Mouse (Mus musculus): ENCODE results near the gene Akr1c6. TPM values are rescaled to one million over a fixed set of nuclear protein-coding genes. Genes with fewer than 3 reads are reported as not detected.
"Not testable (repeated sequence)": the region's sequence is repeated elsewhere in the genome, so short reads cannot be mapped to it uniquely, and the experiment has no call there.

Akr1c6 gene
- polyA plus RNA-seq (2012; ENCODE audit: insufficient read depth, insufficient read length, missing spikeins) = not detected in 2 replicates

DNA sequence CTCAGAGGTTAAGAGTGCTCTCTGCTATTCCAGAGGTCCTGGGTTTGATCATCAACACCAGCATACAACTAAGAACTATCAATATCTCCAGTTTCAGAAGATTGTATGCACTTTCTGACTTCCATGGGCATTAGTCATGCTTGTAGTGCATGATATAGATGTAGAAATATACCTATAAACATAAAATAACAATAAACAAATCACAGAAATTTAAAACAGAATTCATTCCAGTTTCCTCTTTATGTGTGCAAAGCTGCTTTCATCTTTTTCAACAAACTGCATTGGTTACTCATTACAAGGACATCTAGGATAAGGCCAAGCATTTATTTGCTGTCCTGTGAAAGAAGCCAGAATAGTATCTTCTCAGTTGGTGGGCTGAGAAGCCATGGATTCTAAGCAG, at the start of gene Akr1c6:
TSS of gene Akr1c6 (plus strand) at position 301 of the 400 bp plus-strand sequence.
- Histone ChIP-seq H3K4me1 (ENCODE audit: control insufficient read depth, insufficient read depth, insufficient read length, low read length) (no peaks in the 10 kb centered on the region), H3K4me3 (ENCODE audit: insufficient read depth, low read depth, low read length) (no peak within 1 kb of the TSS), H3K27ac (replicated peaks; ENCODE audit: low read depth, low read length) (no peak within 1 kb of the TSS)

DNA sequence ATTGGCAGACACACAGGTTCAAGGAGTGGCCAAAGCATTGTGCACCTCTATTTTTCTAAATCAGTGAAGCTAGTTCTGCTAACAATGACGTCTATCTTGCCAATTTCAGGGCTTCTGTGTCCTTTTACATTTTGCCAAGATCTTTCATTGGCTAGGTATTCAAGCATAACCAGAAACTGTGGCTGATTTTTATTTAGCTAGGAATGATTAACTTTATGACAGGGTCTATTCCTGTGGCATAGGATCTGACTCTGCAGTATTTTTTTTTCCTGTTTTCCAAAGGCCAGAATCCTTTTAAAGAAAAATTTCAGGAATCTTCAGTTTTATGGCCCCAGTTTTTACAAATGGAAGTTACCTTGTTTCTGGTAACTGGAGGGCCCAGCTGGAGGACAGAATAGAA, 49.2 kb upstream of the Akr1c6 start:
- Histone ChIP-seq H3K27ac (replicated peaks; ENCODE audit: low read depth, low read length) (no peak overlapping the region), H3K4me3 (ENCODE audit: insufficient read depth, low read depth, low read length) (no peak overlapping the region), H3K4me1 (ENCODE audit: control insufficient read depth, insufficient read depth, insufficient read length, low read length) (no peaks in the 10 kb centered on the region)

DNA sequence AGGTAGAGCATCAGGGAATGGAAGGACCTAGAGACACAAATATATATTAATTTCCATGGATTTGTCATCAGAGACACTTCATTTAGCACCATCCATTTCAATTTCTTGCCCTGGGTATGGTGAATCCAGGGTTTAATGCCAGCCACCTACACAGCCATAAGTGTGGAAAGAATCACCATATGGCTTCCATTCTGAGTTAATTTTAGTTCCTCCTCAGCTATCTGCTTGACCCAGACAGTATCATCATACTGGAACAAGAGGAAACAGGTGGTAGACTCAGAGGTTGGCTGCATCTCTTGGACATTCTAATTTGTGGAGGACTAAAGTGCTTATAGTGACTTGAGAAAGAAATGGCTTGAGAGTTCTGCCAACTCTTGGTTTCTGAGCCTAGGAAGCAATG, 48.6 kb upstream of the Akr1c6 start:
- no peak overlapping the region for H3K27ac ChIP-seq (replicated peaks; ENCODE audit: low read depth, low read length)
- H3K4me1 ChIP-seq (ENCODE audit: control insufficient read depth, insufficient read depth, insufficient read length, low read length) = no peaks in the 10 kb centered on the region

DNA sequence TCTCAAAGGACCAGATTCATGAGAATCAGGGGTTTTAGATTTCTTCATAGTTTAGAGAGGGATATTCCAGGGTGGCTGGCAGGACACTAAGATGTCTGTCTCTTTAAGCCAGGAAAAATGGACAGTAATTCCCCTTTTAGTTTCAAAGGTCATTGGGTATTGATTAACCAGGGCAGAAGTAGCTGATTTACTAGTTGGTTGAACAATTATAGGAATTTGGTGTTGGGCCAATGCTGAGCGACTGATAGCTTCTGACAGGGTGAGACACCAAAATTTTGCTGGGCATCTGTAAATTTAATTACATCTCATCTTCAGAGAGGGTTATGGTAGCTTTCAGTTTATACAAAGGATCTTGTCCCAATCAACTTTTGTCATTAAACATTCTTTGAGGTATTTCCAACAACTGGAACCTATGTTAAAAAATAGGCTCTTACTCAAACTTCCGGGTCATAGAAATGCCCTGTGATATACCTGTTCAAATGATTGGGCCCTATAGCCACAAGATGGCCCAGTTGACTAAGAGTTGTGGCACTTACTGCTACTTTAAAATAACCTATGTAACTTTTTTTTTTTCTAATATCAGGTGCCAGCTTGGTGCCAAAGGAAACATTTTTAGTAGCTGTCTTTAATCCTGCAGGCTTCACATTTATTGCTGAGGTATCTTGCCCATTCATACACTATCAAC, 45.2 kb upstream of the Akr1c6 start:
- H3K4me3 ChIP-seq (ENCODE audit: insufficient read depth, low read depth, low read length) = no peak overlapping the region
- H3K4me1 ChIP-seq (ENCODE audit: control insufficient read depth, insufficient read depth, insufficient read length, low read length) = no peaks in the 10 kb centered on the region
- H3K27ac ChIP-seq (replicated peaks; ENCODE audit: low read depth, low read length) = no peak overlapping the region

More for the DNA sequence above, 48.6 kb upstream of the Akr1c6 start:
- H3K4me3 ChIP-seq (ENCODE audit: insufficient read depth, low read depth, low read length) = no peak overlapping the region

DNA sequence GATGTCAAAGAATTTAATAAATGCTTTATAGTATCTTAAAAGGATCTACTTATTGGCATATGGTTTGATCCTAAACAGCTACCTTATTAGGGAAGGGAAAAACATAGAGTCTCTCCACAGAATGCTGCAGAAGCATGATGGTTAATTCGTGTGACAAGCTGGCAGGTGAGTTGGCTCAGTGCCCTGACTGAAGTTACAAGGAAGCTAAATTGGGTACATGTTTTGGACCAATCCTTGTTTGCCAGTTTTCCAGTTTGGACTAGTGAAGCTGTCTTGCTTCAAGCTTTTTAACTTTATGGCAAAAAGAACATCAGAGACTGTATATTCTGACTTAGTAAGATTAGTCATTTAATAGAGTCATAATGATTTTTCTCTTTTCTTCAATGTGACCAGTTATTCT, 33.7 kb upstream of the Akr1c6 start:
- H3K4me1 ChIP-seq (ENCODE audit: control insufficient read depth, insufficient read depth, insufficient read length, low read length); H3K4me3 ChIP-seq (ENCODE audit: insufficient read depth, low read depth, low read length); H3K27ac ChIP-seq (replicated peaks; ENCODE audit: low read depth, low read length): not testable (repeated sequence)

DNA sequence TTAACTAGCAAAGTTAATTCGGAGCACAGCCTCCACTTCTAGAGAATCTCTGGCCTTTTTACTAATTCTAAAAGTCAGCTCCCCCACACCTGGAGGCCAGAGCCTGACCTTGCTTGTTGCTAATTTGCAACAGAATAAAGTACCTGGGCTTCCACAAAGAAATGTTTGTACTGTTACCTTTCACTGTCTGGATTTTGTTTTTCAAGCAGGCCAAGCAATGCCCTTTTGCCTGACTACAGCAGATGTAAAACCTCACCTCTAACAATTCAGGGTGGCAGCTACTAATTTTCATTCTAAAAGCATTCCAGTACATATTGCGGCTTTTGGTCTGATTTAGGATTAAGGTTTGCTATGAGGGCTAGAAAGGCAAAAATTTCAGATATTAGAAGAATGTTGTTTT, 33.3 kb upstream of the Akr1c6 start:
- Histone ChIP-seq H3K27ac (replicated peaks; ENCODE audit: low read depth, low read length) (no peak overlapping the region), H3K4me3 (ENCODE audit: insufficient read depth, low read depth, low read length) (no peak overlapping the region)

DNA sequence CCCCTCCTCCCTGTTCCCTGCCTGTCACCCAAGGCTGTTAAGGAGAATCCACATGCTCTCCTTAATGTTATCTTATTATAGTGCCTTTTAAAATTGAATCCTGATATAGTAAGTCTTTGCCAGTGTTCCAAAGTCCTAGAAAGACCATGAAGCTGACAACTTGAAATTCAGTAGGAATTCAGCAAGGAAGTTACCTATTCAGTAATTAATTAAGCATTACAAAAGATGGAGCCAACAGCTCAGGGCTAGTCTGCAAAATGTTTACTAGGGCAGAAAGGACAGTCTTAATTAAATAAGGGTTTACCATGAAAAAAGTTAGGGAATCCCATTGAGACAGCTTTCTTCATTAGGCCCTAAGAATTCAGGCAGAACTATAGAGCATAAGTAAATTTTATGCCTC, 31.9 kb upstream of the Akr1c6 start:
- Histone ChIP-seq H3K27ac (replicated peaks; ENCODE audit: low read depth, low read length) (no peak overlapping the region), H3K4me1 (ENCODE audit: control insufficient read depth, insufficient read depth, insufficient read length, low read length) (no peaks in the 10 kb centered on the region), H3K4me3 (ENCODE audit: insufficient read depth, low read depth, low read length) (no peak overlapping the region)

More for the DNA sequence above, 33.3 kb upstream of the Akr1c6 start:
- no peaks in the 10 kb centered on the region for H3K4me1 ChIP-seq (ENCODE audit: control insufficient read depth, insufficient read depth, insufficient read length, low read length)

DNA sequence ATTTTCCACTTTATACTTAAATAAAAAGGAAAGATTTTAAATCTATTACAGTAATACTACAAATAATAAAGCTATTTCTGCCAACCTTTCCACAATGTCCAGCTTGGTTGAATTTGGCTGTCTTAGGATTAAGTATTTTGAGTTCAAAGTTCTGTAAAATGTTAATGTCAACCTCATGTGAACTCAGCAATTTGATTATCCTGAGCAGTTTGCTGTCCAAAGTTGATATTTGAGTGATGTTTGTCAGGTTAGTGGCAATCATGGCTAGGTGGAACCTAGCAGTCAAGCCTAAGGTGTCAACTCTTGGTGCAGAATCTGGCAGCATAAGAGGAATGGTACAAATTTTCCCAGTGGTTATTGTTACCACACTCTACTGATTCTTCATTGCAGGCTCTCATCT, 29.4 kb upstream of the Akr1c6 start:
- H3K4me1 ChIP-seq (ENCODE audit: control insufficient read depth, insufficient read depth, insufficient read length, low read length) = no peaks in the 10 kb centered on the region
- H3K27ac ChIP-seq (replicated peaks; ENCODE audit: low read depth, low read length) = no peak overlapping the region
- H3K4me3 ChIP-seq (ENCODE audit: insufficient read depth, low read depth, low read length) = no peak overlapping the region

DNA sequence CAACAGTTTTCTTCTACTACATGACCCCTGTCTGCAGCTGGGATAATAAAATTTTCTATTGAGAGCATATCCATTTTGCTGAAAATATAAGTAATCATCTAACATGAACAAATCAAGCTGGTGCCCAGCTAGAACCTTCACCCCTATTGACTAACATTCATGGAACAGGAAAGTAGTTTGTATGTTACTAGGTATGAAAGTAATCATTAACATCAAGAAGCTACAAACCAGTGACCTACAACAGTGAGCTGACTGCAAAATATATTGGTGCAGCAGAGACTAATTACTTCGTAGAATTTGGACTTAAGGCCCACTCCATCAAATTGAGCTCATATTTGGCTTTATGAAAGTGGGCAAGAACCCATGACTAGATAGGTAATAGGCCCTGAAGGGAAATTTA, 27.3 kb upstream of the Akr1c6 start:
- Histone ChIP-seq H3K4me3 (ENCODE audit: insufficient read depth, low read depth, low read length) (no peak overlapping the region), H3K4me1 (ENCODE audit: control insufficient read depth, insufficient read depth, insufficient read length, low read length) (no peaks in the 10 kb centered on the region), H3K27ac (replicated peaks; ENCODE audit: low read depth, low read length) (no peak overlapping the region)

DNA sequence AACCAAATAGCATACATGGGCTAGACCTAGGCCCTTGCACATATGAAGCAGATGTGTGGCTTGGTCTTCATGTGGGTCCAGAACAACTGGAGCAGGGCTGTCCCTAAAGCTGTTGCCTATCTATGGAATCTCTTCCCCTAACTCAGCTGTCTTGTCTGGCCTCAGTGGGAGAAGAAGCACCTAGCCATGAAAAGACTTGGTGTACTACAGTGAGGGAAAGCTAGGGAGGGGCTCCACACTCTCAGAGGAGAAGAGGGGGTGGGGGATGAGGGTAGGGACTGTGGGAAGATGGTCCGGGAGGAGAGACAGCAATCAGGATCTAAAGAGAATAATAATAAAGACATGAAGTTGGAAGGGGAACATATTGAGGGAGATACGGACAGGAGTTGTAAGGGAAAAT, 5.5 kb upstream of the Akr1c6 start:
- H3K4me1 ChIP-seq (ENCODE audit: control insufficient read depth, insufficient read depth, insufficient read length, low read length) = no peaks in the 10 kb centered on the region
- H3K27ac ChIP-seq (replicated peaks; ENCODE audit: low read depth, low read length) = no peak overlapping the region

DNA sequence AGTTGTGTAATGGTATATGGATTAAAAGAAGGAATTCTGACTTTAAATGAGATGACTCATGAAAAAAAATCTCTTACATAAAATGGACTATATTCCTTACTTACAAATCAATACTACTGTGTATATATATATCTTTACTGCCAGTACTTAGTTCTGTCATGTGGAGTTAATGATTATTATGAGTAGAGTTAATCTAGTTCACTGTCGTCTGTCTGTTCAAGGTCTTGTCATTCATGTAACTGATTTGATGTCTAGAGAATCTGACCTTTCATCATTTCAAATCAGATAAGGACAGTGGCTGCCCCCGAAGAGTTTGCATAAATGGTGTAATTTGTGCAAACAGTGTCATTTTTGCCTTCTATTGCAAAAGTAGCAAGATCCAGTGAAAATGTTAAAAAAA, 5.1 kb upstream of the Akr1c6 start:
- Histone ChIP-seq H3K4me3 (ENCODE audit: insufficient read depth, low read depth, low read length) (no peak overlapping the region), H3K4me1 (ENCODE audit: control insufficient read depth, insufficient read depth, insufficient read length, low read length) (no peaks in the 10 kb centered on the region), H3K27ac (replicated peaks; ENCODE audit: low read depth, low read length) (no peak overlapping the region)

More for the DNA sequence above, 5.5 kb upstream of the Akr1c6 start:
- H3K4me3 ChIP-seq (ENCODE audit: insufficient read depth, low read depth, low read length) = no peak overlapping the region

DNA sequence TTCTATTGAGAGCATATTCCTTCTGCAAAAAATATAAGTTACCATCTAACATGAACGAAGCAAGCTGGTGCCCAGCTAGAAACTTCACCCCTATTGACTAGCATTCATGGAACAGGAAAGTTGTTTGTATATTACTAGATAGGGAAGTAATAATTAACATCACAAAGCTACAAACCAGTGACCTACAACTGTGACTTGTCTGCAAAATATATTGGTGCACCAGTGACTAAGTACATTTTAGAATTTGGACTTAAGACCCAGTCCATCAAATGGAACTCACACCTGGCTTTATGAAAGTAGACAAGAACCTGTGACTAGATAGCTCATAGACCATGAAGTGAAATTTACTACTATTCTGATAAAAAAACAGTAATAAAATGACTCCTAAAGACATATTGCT, 3.0 kb upstream of the Akr1c6 start:
- H3K4me1 ChIP-seq (ENCODE audit: control insufficient read depth, insufficient read depth, insufficient read length, low read length) = no peaks in the 10 kb centered on the region
- H3K4me3 ChIP-seq (ENCODE audit: insufficient read depth, low read depth, low read length) = no peak overlapping the region
- no peak overlapping the region for H3K27ac ChIP-seq (replicated peaks; ENCODE audit: low read depth, low read length)

DNA sequence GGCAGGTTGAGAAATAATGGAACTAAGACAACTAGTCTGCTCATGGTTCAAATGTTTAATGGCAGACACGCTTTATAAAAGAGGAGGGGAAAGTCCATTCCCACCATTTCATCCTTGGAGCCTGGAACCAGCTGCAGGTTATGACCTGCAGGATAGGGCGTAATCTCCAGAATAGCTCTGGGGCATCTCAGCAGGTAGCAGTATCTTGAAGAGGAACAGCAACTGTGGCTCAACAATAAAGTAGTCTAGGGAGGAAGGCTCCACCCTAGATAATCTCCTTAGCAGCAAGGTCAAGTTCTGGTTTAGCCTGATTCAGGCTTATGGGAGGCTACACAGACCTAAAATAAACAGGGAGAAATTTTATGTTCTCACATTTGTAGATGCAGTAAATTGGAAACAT, 31.5 kb downstream of the Akr1c6 start:
- H3K4me1 ChIP-seq (ENCODE audit: control insufficient read depth, insufficient read depth, insufficient read length, low read length) = no peaks in the 10 kb centered on the region

DNA sequence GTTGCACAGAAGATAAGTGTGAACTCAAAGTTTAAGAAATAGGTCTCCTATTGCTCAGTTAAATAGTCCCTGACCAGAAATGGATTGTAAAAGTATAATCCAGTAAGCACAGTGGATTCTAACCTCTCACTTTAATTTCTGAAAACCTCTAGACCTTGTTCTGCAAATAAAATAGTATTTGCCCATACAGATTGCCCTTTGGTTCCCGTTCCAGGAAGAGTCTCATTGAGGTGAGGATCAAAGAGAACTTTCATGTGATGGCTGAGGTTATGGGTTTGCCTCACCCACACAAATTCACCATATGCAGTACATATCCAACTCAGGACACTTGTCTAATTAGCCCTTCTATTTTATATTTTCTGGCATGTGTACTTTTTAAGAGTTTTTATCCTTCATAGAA, 33.8 kb downstream of the Akr1c6 start:
- H3K4me1 ChIP-seq (ENCODE audit: control insufficient read depth, insufficient read depth, insufficient read length, low read length) = no peaks in the 10 kb centered on the region
- H3K27ac ChIP-seq (replicated peaks; ENCODE audit: low read depth, low read length) = no peak overlapping the region
- no peak overlapping the region for H3K4me3 ChIP-seq (ENCODE audit: insufficient read depth, low read depth, low read length)

More for the DNA sequence above, 31.5 kb downstream of the Akr1c6 start:
- H3K27ac ChIP-seq (replicated peaks; ENCODE audit: low read depth, low read length) = no peak overlapping the region
- no peak overlapping the region for H3K4me3 ChIP-seq (ENCODE audit: insufficient read depth, low read depth, low read length)

All from brown adipose tissue, adult 24 weeks (tissue).